Mouse (Mus musculus) CH12.LX (cell line): ENCODE measurements at regions not wholly inside any gene's neighbourhood (a gene's known extent, or its start where the extent isn't known, plus 50 kb on each side); places are given as distances from the start of the nearest gene placed in this dataset.

Experiments
- CHD1 ChIP-seq: IDR thresholded peaks from 2 replicates; pipeline ENCODE4 v1.6.1; 2012; ENCODE audit warnings: low read depth, low read length, improper control_type of control experiment, inconsistent platforms
- CTCF ChIP-seq, 2 experiments: IDR thresholded peaks in 1 of 2; conservative IDR thresholded peaks in 1 of 2; 2 replicates each; pipeline ENCODE4 v1.5.1; 2011 to 2012; ENCODE audit warnings: low read depth in 2 of 2, low read length in 2 of 2, improper control_type of control experiment in 1 of 2, inconsistent platforms in 1 of 2, mild to moderate bottlenecking in 1 of 2, moderate library complexity in 1 of 2
- KAT2A ChIP-seq: IDR thresholded peaks from 2 replicates; pipeline ENCODE4 v1.6.1; 2012; ENCODE audit warnings: low read length, improper control_type of control experiment, inconsistent platforms; ENCODE audit not compliant: insufficient replicate concordance
- POLR2A ChIP-seq: IDR thresholded peaks from 2 replicates; pipeline ENCODE4 v1.6.1; 2011; ENCODE audit warnings: low read depth, mild to moderate bottlenecking, improper control_type of control experiment, low read length
- USF1 ChIP-seq: IDR thresholded peaks from 2 replicates; pipeline ENCODE4 v1.6.1; 2014; ENCODE audit warnings: low read depth, mild to moderate bottlenecking, inconsistent platforms, low read length, improper control_type of control experiment
- ZNF384 ChIP-seq: IDR thresholded peaks from 2 replicates; pipeline ENCODE4 v1.6.1; 2012; ENCODE audit warnings: low read depth, low read length, improper control_type of control experiment, inconsistent platforms

- TF ChIP-seq POLR2A (no peak), KAT2A (no peak), CTCF (conservative IDR thresholded peaks at IDR 0.05 in 1 of 2, IDR thresholded peaks at IDR 0.05 in 1 of 2; ENCODE audit: low read depth in 2 of 2, low read length in 2 of 2) (no peak), CHD1 (no peak), USF1 (no peak), ZNF384 (no peak)
Observed at GRCm38 (mm10) chr3:6859866-6860180, 239.6 kb upstream of the 1700008P02Rik start.
